Mouse (Mus musculus): ENCODE data around the gene Slc17a2.

GRCm38 (mm10) chr13:23763242-23763585, 43.6 kb upstream of the Slc17a2 start:
- no peak for TF ChIP-seq POLR2A (IDR thresholded peaks at IDR 0.05; ENCODE audit: control insufficient read depth, low read depth, low read length)
- no peak for TF ChIP-seq CTCF (IDR thresholded peaks at IDR 0.05; ENCODE audit: control insufficient read depth, insufficient read depth, insufficient replicate concordance, low read depth, low read length)

Measured in testis, adult 2 months (tissue).